Mouse (Mus musculus) heart, embryonic 15.5 days (tissue): Measurements from ENCODE around the gene Olfr1186. TPM values are rescaled to one million over a fixed set of nuclear protein-coding genes. Genes with fewer than 3 reads are reported as not detected.
"Not testable (repeated sequence)": the region's sequence is repeated elsewhere in the genome, so short reads cannot be mapped to it uniquely, and the experiment has no call there.

Experiments used
- ATAC-seq: fragments of 200-750 bp; cut with Nextera tagmentation; replicated peaks from 2 replicates; pipeline ENCODE4 v1.8.0; 2017; ENCODE audit warnings: low read depth, moderate TSS enrichment; ENCODE audit not compliant: insufficient number of reproducible peaks, insufficient read depth, low FRiP score
- H3K27ac ChIP-seq: fragments of 300-500 bp; sonication (generic); 2 replicates; pipeline ENCODE4 v1.5.1; 2015; ENCODE audit warnings: mild to moderate bottlenecking, inconsistent platforms
- H3K27me3 ChIP-seq: fragments of 300-500 bp; sonication (generic); 2 replicates; pipeline ENCODE4 v1.6.1; 2015; ENCODE audit warnings: inconsistent platforms
- H3K36me3 ChIP-seq: fragments of 300-500 bp; sonication (generic); 2 replicates; pipeline ENCODE4 v1.6.1; 2015; ENCODE audit warnings: mild to moderate bottlenecking, inconsistent platforms
- H3K4me1 ChIP-seq: fragments of 300-500 bp; sonication (generic); replicated peaks from 2 replicates; pipeline ENCODE4 v1.6.1; 2015; ENCODE audit warnings: inconsistent platforms
- H3K4me2 ChIP-seq: fragments of 300-500 bp; sonication (generic); 2 replicates; pipeline ENCODE4 v1.6.1; 2015; ENCODE audit warnings: inconsistent platforms, mild to moderate bottlenecking, moderate library complexity
- H3K4me3 ChIP-seq: fragments of 300-500 bp; sonication (generic); 2 replicates; pipeline ENCODE4 v1.5.1; 2015; ENCODE audit warnings: mild to moderate bottlenecking, inconsistent platforms
- H3K9ac ChIP-seq: fragments of 300-500 bp; sonication (generic); 2 replicates; pipeline ENCODE4 v1.6.1; 2015; ENCODE audit warnings: mild to moderate bottlenecking, inconsistent platforms
- H3K9me3 ChIP-seq: fragments of 300-500 bp; sonication (generic); replicated peaks from 2 replicates; pipeline ENCODE4 v1.6.1; 2016; ENCODE audit warnings: inconsistent platforms
- WGBS: fragments of 180-500 bp; shearing (Covaris S2); methylation state at CpG from one replicate; pipeline ENCODE4 v1.1.7; 2015; ENCODE audit warnings: mixed read lengths; 5-methylcytosine and 5-hydroxymethylcytosine counted together
- polyA plus RNA-seq: library from polyadenylated mRNA; unstranded; fragments of >200 nt; fragmentation: Nextera tagmentation; extraction: Ambion mirVana; gene quantifications from 2 replicates; pipeline ENCODE4 v1.2.1, GENCODE M21; 2015

Olfr1186 gene
- polyA plus RNA-seq = not detected in 2 replicates

- Histone ChIP-seq H3K4me3 (no peak within 1 kb of the TSS), H3K9me3 (no peaks in the 10 kb centered on the region), H3K27me3 (no peaks in the 10 kb centered on the region), H3K36me3 (no peaks in the 10 kb centered on the region), H3K9ac (no peak within 1 kb of the TSS), H3K4me1 (no peaks in the 10 kb centered on the region), H3K4me2 (no peak within 1 kb of the TSS), H3K27ac (no peak within 1 kb of the TSS)
- ATAC-seq = no peak
- WGBS = 67% methylated on average over 2 of the region's 2 CpGs
These were observed at the start of gene Olfr1186 for GRCm38 (mm10) chr2:88518251-88518650. Olfr1186 (plus strand) TSS chr2:88518551.

- Histone ChIP-seq H3K36me3 (no peaks in the 10 kb centered on the region), H3K4me3 (no peak within 1 kb of the TSS), H3K4me1 (no peaks in the 10 kb centered on the region), H3K9me3 (no peaks in the 10 kb centered on the region), H3K27ac (no peak within 1 kb of the TSS), H3K9ac (no peak within 1 kb of the TSS), H3K27me3 (no peaks in the 10 kb centered on the region), H3K4me2 (no peak within 1 kb of the TSS)
- no peak for ATAC-seq
- 75% methylated on average over 2 of the region's 2 CpGs for WGBS
These were observed 35.1 kb upstream of the Olfr1186 start, which contains the start of gene Olfr1184 for GRCm38 (mm10) chr2:88483298-88483697. Olfr1184 (plus strand) TSS chr2:88483598.

GRCm38 (mm10) chr2:88493020-88493419, 25.3 kb upstream of the Olfr1186 start, which contains the start of gene Olfr1185-ps1:
Olfr1185-ps1 (plus strand) TSS chr2:88493320.
- no peaks in the 10 kb centered on the region for H3K36me3 ChIP-seq
- H3K4me3 ChIP-seq = no peak within 1 kb of the TSS
- no peaks in the 10 kb centered on the region for H3K4me1 ChIP-seq
- no peak for ATAC-seq
- WGBS = 61% methylated on average over 2 of the region's 2 CpGs
- H3K9me3 ChIP-seq = 0 out of 2 replicates have a peak, but pooled peaks cover 3% of the 10 kb centered on the region
- H3K27ac ChIP-seq = no peak within 1 kb of the TSS
- no peak within 1 kb of the TSS for H3K9ac ChIP-seq
- H3K27me3 ChIP-seq = no peaks in the 10 kb centered on the region
- H3K4me2 ChIP-seq = no peak within 1 kb of the TSS

- Histone ChIP-seq H3K27me3 (no peaks in the 10 kb centered on the region), H3K4me1 (no peaks in the 10 kb centered on the region), H3K4me3 (no peak overlapping the region), H3K4me2 (no peak overlapping the region), H3K27ac (no peak overlapping the region), H3K9ac (no peak overlapping the region), H3K9me3 (no peaks in the 10 kb centered on the region), H3K36me3 (no peaks in the 10 kb centered on the region)
- 61% methylated on average over 3 of the region's 3 CpGs for WGBS
- ATAC-seq = no peak
These were observed 7.4 kb downstream of the Olfr1186 start for GRCm38 (mm10) chr2:88525720-88526119.

- Histone ChIP-seq H3K4me3 (no peak within 1 kb of the TSS), H3K36me3 (no peaks in the 10 kb centered on the region), H3K4me2 (no peak within 1 kb of the TSS), H3K27ac (no peak within 1 kb of the TSS), H3K4me1 (no peaks in the 10 kb centered on the region), H3K9me3 (no peaks in the 10 kb centered on the region), H3K9ac (no peak within 1 kb of the TSS), H3K27me3 (no peaks in the 10 kb centered on the region)
- no peak for ATAC-seq
- WGBS = 73% methylated on average over 2 of the region's 2 CpGs
These were observed 38.3 kb downstream of the Olfr1186 start, which contains the start of gene Olfr1188 for GRCm38 (mm10) chr2:88556635-88557034. Olfr1188 (plus strand) TSS chr2:88556935.

GRCm38 (mm10) chr2:88572696-88573095, 54.3 kb downstream of the Olfr1186 start:
- H3K9ac ChIP-seq, H3K4me3 ChIP-seq, H3K27ac ChIP-seq, ATAC-seq, H3K4me2 ChIP-seq, H3K36me3 ChIP-seq, H3K4me1 ChIP-seq, H3K9me3 ChIP-seq, H3K27me3 ChIP-seq: not testable (repeated sequence)
- 84% methylated on average over 12 of the region's 12 CpGs for WGBS

Other genes with a start within 250 kb of the Olfr1186 start
- gene Olfr1173, start 238.7 kb upstream of the Olfr1186 start, polyA plus RNA-seq = not detected in 2 replicates
- not detected in 2 replicates for gene Olfr1174-ps, start 203.4 kb upstream of the Olfr1186 start, polyA plus RNA-seq
- gene Olfr1175-ps, start 191.3 kb upstream of the Olfr1186 start, polyA plus RNA-seq = not detected in 2 replicates
- gene Olfr1176, start 181.8 kb upstream of the Olfr1186 start, polyA plus RNA-seq = not detected in 2 replicates
- gene Olfr1177-ps, start 172.1 kb upstream of the Olfr1186 start, polyA plus RNA-seq = not detected in 2 replicates
- gene Olfr1178, start 131.5 kb upstream of the Olfr1186 start, polyA plus RNA-seq = not detected in 2 replicates
- not detected in 2 replicates for gene Olfr1179, start 112.1 kb upstream of the Olfr1186 start, polyA plus RNA-seq
- gene Olfr1180, start 99.4 kb upstream of the Olfr1186 start, polyA plus RNA-seq = not detected in 2 replicates
- not detected in 2 replicates for gene Olfr1181, start 92.4 kb upstream of the Olfr1186 start, polyA plus RNA-seq
- gene Gm13757, start 69.4 kb upstream of the Olfr1186 start, polyA plus RNA-seq = not detected in 2 replicates
- not detected in 2 replicates for gene Olfr1183, start 63.7 kb upstream of the Olfr1186 start, polyA plus RNA-seq
- not detected in 2 replicates for gene Olfr1184, start 35.0 kb upstream of the Olfr1186 start, polyA plus RNA-seq
- not detected in 2 replicates for gene Olfr1185-ps1, start 25.2 kb upstream of the Olfr1186 start, polyA plus RNA-seq
- gene Olfr1188, start 38.4 kb downstream of the Olfr1186 start, polyA plus RNA-seq = not detected in 2 replicates
- gene Olfr1189, start 67.9 kb downstream of the Olfr1186 start, polyA plus RNA-seq = not detected in 2 replicates
- gene Olfr1191-ps1, start 122.0 kb downstream of the Olfr1186 start, polyA plus RNA-seq = not detected in 2 replicates
- not detected in 2 replicates for gene Olfr1192-ps1, start 130.0 kb downstream of the Olfr1186 start, polyA plus RNA-seq
- not detected in 2 replicates for gene Olfr1193, start 157.1 kb downstream of the Olfr1186 start, polyA plus RNA-seq
- gene Olfr1195, start 170.6 kb downstream of the Olfr1186 start, polyA plus RNA-seq = not detected in 2 replicates
- gene Olfr1196, start 186.0 kb downstream of the Olfr1186 start, polyA plus RNA-seq = not detected in 2 replicates
- gene Olfr1197, start 213.8 kb downstream of the Olfr1186 start, polyA plus RNA-seq = not detected in 2 replicates
- gene Olfr1198, start 232.8 kb downstream of the Olfr1186 start, polyA plus RNA-seq = not detected in 2 replicates
- gene Olfr1199, start 241.9 kb downstream of the Olfr1186 start, polyA plus RNA-seq = not detected in 2 replicates